Mouse (Mus musculus) cerebellum, adult 9-11 months (tissue): ENCODE data around the gene Podn.
A peak's percentile ranks its signal among the peaks of the same experiment; 100 is the strongest.

Experiments used
- DNase-seq: peaks from one replicate; pipeline ENCODE4 v3.0.0; 2022

Gene Podn

DNA sequence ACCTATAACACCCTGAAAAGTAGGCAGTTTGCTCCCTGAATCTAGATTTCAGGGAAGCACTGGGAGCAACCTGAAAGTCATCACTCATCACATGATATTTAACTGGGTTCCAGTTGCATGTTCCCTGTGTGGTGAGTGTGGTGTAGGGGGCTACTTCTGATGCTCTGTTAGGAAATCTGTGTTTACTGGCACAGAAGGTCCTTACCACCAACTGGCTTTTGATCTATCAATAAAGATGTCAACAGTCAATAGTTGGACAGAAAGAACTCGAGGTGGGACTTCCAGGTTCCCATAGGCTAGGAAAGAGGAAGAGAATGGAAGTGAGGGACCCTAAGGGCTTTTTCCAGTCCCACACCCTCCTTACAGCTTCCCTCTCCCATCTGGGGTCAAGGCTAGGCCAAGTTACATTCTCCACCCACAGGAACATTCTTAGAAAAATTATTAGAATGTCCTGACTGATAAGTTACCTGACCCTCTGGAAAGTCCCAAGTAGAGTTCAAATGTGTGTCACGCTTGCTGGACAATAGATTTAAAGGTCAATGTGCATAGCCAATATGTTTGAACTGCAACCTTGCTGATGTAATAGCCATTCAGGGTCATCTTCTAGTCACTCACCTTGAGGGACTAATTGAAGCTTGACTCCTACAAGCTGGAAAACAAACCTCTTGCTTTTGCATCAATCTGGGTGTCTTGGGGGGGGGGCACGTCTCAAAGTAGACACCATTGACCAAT is 18.9 kb downstream of the Podn start:
- no peak for DNase-seq

- DNase-seq, result no peak
Measured at GRCm38 (mm10) chr4:108074204-108074823, 21.9 kb downstream of the Podn start.

GRCm38 (mm10) chr4:108072086-108072485 is 24.2 kb downstream of the Podn start:
- DNase-seq, result peak; percentile 37

DNA sequence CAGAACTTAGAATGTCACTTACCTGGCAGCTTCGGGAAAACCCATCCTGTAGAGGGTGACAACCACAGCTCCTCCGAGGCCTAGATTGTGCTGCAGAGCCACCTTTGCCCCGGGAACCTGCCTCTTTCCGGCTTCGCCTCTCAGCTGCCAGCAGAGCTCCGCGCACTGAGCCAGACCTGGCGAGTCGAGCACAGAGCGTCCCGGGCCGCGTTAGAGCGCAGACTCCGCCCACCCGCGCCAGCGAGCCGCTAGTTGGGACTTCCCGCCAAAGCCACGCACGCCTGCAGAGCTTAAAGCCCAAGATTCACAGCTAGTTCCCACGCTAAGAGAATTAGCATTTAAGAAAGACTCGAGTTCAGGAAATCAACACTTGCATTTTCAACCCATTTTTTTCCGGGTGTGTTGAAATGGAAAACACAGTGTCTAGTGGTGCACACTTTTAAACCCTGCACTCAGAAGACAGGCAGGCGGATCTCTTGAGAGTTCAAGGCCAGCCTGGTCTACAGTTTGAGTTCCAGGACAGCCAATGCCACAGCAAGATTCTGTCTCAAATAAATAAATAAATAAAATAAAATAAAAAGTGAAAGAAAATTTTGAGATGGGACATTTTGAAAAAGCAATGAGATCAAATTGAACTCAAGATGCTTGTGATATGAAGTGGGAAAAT is 24.9 kb downstream of the Podn start:
- peak; percentile 95 for DNase-seq

DNA sequence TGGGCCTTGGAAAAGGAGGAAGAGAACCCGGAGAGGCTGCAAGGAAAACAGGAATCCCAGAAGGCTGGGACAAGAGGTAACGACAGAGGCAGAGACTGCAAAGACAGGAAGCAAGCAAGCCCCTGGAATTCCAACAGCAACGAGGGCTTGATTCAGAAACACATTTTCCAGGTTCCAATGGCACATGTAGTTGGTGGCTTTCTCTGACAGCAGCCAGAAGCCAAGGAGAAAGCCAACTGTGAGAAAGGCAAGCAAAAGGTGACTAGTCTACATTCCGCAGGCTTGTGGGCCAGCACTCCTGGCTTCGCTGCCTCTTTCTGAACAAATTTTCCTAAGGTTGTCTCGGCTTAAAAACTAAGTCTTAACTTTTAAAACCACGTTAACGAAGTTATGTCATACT is 25.5 kb downstream of the Podn start:
- DNase-seq, result no peak

GRCm38 (mm10) chr4:108070286-108070685 is 26.0 kb downstream of the Podn start:
- DNase-seq, result no peak

- DNase-seq, result no peak
Measured at GRCm38 (mm10) chr4:108068081-108068480, 28.2 kb downstream of the Podn start.

DNA sequence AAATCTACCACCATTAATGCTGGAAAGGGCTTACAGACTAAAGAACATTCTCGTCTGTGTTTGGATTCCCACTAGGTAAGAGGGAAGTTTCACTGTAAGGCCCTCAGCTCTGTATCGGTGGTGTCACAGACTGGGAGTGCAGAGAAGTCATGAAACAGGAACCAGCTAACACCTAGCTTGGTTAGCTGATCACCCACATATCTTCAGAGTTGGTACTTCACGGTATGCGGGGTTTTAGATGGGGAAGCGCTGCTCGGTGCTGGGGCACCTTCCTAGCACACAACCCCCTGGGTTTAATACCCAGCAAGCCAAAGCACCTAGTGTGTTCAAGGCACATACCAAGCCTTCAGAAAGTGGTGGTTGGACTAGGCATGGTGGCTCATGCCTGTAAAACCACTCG is 29.0 kb downstream of the Podn start:
- peak; percentile 0 for DNase-seq

DNA sequence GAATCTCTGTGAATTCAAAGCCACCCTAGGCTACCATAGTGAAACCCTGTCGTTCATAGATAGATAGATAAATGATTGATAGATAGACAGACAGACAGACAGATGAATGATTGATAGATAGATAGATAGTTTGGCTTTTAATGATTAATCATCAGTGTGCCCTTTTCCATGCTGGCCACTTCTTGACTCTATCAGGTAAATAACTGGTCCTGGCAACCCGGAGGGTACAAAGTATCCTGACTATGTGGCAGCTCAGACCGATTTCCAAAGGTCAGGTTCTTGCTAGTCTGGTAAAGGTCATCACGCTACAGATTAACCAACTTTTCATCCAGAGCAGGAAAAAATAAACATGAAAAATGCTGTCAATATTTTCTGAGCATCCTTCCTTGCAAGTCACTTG is 29.7 kb downstream of the Podn start:
- peak; percentile 0 for DNase-seq

GRCm38 (mm10) chr4:108065176-108065844 is 30.9 kb downstream of the Podn start:
- peak; percentile 1 for DNase-seq

DNA sequence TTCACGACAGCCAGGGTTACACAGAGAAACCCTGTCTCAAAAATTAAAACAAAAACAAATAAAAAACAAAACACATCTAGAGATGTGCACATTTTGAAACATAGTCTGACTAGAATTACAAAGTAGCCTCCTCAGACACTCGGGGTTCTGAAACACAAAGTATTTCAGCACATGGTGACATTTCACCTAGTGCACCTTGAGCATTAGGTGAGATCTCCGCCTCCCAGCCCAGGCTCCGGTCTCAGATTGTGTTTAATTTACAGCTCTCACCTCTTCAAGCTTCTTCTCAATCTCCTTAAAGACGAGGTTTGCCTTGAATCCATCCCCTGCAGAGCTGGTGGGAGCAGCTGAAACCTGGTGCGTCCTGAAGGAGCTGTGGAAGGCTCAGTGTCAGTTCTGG is 32.6 kb downstream of the Podn start:
- no peak for DNase-seq

DNA sequence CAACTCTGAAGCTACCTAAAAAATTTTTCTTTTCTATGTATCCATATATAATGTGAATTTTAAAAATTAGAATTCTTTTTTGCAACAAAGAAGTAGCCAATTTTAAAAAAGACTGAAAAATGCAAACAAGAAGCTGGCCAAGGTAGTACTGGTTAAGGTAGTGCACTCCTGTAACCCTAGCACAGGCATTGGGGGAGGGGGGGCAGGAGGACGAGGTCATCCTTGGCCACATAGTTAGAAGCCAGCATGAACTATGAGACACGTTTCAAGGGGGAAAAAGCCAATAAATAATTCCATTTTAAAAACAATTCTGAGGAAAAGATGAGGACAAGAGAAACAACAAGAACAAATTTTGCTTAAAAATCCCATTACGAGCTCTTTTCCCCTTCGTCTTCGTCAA is 33.7 kb downstream of the Podn start:
- no peak for DNase-seq

DNA sequence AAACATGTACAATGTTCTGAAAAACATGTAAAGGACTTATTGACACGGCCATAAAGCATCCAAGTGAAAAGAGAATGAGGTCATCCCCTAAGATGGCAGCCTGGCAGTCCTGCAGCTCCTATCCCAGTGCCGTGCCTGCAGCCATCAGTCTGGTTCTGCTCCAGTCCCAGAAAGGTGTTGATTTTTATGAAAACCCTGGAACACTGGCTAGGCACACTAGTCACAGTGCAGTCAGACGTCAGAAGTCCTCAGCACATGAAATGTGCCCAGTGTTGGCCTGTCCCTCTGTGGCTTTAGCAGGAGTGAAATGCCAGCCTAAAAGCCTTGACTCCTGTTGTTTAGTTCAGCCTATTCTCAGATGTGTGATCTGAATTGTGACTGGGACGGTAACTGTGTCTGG is 35.5 kb downstream of the Podn start:
- DNase-seq, result no peak

GRCm38 (mm10) chr4:108059601-108060379 is 36.5 kb downstream of the Podn start:
- no peak for DNase-seq

GRCm38 (mm10) chr4:108058166-108058565 is 38.1 kb downstream of the Podn start:
- DNase-seq, result no peak

GRCm38 (mm10) chr4:108057247-108057646 is 39.0 kb downstream of the Podn start:
- no peak for DNase-seq

DNA sequence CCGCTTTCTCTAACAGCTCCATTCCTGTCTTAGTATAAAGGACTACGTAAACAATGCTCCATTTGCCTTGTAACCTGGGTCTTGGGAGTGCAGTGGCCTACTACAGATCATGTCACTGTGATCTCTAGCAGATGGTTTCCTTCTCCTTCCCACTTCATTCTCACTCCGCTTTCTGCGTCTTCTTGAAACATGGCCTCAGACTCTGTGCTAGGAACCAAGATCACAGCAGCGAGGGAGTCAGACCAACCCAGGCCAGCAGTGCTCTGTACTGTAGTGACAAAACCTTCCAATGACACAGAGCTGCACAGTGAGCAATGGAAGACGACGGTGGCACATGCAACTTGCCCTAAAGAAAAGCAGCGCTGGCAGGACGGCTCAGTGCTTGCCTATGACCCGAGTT is 40.4 kb downstream of the Podn start:
- DNase-seq, result no peak

DNA sequence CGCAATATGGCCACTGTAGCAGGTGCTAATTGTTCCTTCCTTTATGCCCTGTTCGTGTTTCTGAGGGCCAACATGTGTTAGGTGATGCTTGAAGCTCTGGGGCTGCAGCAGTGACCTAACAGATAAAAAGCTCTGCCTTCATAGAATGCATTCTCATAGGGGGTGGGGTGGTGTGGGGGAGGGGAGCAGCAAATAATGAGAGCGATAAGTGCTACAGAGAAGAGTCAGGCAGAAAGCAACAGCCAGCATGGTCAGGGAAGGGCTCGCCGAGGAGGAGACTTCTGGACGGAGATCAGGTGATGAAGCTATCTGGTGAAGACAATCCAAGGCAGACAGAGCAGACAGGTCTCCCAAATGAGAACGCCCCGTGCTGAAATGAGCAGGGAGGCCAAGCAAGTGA is 43.6 kb downstream of the Podn start:
- DNase-seq, result no peak

DNA sequence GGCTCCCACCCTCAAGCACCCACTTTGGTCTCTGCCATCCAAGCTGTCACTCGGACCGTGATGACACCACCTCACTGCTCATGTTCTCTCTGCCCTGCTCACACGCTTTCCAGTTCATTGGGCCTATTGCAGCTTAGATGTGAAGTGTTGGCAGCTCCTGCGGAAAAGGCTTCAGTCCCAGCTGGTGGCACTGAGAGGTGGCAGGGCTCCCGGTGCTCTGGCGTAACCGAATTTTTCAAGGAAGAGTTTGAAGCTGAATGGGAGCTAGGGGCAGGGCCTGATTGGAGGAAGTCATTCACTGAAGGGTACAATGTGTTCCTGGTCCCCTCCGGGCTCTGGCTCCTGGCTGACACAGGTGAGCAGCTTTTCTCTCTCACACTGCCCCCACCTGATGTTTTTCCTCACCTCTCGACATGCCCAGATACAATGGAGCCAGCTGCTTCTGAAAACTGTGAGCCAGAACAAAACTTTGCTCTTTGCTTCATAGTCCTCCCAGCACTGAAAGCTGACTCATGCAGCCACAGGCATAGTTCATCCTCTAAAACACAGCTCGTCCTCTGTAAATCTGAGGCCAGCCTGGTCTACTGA is 44.5 kb downstream of the Podn start:
- DNase-seq, result peak; percentile 80

DNA sequence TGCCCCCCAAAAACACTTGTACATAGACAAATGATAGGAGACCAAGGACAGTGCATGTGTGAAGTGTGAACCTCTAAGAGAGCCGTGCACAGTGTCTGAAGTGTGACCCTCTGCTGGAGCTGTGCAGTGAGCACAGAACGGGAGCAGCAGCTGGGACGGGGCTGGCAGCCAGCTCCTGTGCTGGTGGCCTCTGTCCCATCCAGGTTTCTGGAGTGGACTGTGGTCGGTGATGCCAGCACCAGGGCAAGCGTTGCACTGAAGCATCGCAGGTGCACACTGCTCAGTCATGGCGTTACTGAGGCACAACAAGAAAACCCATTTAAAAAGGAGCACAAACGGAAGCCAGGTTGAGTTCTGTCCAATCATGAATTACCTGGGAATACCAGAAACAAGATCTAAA is 50.1 kb downstream of the Podn start:
- DNase-seq, result no peak

DNA sequence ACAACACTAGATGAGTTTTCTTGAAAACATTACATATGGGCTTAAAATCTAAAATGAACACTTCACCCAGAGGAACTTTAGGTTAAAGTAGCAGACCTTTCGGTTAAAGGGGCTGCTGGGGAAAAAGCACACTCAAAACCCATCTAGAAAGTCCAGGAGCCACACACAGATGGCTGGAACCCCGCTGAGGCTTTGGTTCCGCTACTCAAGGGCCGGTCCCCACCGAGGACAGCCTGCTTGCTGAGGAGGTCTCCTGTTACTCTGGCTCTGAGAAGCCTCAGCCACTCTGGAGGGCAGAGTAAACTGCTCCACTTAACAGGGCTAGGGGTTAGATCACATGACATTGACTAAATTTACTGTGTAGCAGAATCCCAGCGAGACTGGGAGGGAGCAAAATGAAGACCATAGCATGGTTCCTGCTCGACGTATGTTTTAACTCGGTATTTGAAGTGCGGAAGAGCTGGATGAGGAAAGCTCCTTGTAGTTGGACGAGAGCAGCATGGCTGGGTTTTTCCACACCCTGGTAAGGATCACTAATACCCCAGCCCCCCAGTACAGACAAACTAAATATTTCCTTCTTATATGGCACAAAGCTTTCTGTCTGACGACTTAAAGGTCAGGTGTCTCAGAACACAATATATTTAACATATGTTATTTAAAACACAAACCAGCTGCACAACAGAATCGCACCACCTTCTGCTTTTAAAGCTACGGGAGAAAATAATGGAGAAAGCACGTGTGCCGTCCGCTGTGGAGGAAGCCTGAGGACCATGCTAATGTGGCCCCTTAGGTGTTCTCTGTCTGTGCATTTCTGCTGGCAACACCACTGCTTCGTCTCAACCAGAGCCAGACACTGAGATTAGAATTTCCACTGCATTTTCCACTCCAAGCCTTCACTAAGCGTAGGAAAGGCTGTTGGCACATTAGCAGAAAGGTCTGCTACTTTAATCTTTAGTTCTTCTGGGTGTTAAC is 50.8 kb downstream of the Podn start:
- DNase-seq, result no peak
